Mouse (Mus musculus): Measurements from ENCODE around the gene Notch2.

Gene Notch2

DNA sequence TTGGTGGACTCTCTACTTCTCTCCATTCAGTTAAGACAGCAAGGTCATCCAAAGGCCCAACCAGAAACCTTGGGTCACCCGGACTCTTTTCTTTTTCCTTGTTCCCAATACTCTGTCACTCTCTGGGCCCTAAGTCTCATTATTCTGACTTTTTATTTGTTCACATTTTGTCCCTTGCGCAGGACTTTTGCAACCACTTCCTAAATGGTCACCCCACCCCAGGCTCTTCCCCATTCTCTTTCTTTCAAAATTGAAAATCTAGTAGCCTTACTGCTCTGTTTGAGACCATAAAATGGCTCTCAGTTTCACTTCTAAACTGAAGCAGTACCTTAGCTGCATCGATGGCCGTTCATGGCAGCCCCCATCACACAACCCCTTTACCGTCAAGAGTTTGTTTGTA is 18.5 kb upstream of the Notch2 start:
- DNase-seq (ENCODE audit: low read depth): no peak

DNA sequence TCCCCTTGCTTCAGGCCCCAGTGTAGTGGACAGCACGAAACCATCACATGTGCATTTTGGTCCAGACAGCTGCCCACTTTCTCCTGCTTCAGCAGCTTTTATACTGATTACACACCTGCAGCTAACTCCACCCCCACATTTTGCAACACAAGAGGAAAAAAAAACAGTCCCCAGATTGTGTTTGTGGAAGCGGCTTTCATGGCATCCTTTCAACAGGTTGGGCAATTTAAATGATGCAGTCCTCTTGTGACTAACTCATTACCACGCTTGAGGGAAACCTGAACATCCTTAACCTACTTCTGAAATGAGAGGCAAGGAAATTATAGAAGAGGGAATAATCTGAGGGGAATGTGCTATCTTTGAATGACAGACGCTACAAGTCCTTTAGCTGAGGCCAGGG is 15.0 kb upstream of the Notch2 start:
- no peak for DNase-seq (ENCODE audit: low read depth)

DNA sequence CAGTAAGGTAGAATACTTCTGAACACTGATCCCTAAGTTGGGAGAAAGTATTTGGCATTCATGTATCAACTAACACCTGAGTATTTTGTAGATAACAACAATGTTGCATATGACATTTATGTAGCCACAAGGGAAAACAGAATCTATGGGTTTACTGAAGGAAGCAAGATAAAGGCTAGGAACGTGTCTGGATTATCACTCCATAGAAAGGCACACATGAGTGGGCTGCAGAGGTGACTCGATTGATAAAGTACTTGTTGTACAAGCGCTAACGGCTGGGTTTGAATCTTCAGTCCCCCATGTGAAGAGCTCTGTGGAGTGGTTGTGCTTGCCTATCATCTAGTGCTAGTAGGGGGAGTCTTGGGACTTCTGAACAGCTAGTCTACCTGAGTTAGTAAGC is 9.8 kb upstream of the Notch2 start:
- no peak for DNase-seq (ENCODE audit: low read depth)

DNA sequence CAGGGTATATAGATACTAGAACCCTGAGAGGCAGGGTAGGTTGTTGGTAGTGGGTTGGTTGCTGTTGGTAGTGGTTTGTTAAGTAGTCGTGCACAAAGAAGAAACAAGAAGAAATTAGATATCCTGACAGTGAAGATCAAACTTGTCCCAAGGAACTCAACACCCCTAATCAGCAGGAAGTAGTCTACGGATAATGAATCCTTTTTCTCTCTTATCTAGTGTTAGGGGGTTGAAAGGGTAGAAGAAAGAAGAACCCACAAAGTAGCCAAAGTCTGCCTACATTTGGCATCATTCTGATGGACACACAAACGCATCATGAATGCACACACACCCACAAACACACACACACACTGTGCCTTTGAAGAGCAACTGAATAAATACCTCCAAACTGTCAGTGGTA is 9.1 kb upstream of the Notch2 start:
- DNase-seq (ENCODE audit: low read depth): no peak

DNA sequence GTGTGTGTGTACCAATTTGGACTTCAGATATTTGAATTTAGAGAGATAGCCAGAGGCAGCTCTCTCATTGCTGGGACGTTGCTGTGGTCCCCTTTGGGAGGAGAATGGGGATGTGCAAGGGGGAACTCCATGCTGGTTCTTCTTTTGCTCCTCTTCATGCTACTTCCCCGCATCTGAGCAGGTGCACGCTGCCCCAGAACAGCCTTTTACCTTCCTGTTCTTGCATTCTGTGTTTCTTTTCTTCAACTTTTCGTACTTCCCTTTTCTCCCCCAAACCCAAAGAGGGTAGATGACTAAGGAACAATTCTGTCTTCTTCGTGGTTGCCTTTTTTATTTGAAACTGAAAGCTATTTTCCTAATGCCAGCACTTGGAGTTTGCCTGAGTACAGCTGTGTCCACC is 8.0 kb upstream of the Notch2 start:
- no peak for DNase-seq (ENCODE audit: low read depth)

DNA sequence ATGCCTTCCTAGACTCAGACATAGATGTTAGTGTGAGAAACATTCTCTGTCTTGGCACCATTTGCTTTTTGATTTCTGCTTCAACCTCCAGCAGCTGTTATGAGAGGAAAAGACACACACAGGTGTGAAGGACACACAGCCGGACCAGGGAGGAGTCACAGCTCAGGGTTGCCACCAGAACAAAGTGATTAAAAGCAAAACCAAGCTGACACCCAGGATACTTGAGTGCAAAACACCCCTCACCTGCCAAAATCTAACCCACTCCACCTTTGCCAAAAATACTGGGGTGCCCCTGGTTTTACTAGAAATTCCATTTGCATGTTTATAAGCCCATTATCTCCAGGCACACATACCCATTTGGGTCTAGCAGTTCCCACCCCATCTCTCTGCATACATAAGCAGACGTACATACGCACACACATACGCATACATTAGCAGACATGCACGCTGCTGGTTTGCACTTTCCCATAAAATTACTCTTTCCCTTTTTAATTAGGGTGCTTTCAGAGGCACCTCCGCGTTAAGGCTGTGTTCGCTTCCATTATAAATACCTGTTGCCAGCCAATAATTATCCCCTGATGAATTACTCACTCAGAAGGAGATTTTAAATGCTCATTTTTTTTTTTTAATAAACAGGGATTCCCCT is 7.2 kb upstream of the Notch2 start:
- no peak for DNase-seq (ENCODE audit: low read depth)

DNA sequence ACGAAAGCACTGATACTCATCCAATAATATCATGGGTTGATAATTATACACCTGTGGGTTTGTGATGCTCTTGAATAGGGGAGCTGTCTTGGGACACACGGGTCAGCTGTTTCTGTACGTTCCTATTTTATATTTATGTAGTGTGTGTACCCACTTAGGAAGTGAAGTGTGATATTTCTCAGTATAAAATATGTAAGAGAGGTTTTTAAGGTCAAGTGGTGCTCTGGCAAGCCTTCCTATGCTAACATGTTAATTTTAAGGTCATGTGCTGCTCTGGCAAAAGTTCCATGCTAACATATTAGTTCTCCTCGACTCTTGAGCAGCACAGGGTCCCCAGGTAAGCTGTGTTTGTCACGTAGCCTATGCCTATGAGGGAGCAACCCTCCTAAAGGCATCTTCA is 6.4 kb upstream of the Notch2 start:
- no peak for DNase-seq (ENCODE audit: low read depth)

DNA sequence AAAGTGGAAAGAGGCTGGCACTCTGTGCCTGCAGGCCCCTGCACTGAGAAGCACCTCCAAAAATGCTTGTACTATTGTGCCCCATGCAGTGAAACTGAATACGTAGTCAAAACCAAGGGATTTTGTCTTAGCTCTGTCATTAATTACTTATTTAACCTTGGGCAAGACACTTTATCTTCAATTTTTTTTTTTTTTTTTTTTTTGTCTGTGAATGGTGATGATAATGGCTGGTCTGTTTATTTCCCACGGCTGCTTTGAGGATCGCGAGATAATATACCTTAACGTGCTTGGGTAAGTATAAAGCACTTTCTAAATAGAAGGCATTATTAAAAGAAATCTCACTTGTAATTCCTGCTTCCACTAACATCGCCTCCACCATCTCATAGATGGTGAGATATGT is 5.2 kb upstream of the Notch2 start:
- DNase-seq (ENCODE audit: low read depth): no peak

DNA sequence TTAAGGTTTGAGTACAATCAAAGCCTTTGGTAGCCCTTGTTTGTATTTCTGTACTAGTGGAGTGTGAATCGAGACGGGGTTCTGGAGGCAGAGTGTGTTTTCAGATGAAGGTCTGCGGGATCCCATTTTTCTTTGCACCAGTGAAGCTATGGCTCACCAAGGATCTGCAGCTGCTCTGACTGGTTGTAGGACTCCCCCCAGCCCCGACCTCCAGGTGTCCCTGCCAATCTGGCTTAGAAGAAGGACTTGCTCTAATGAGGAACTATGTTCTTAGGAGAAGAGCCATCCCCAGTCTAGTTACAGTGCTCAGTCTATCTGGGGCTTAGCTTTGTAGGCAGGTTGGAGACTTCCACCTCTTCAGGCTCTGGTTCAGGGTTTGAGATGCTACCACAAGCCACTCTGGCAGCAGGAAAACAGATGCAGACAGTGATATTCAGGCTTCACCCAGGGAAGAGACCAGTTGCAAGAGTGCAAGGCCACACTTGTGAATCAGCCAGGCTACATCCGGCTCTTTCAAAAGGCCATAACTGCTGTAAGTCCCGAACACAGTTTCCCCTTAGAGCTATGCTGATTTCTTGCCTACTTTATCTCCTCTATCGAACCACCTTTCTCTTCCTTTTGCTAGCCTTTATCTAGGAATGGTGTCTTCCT is 4.0 kb upstream of the Notch2 start:
- no peak for DNase-seq (ENCODE audit: low read depth)

DNA sequence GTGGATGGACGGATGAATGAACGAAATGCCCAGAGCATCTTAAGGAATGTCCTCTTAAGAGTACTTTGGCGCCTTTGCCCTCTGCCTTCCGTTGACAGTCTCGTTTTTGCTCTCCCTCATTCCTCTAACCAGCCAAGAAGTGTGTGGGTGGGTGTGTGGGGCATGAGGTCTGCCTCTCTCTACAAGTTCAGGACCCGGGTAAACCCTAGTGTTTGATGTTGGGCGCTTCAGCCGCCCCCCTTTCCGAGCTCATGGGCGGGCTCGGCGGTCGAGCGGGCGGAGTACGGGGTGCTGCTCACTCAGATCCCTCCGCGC is 284 bp upstream of the Notch2 start:
- no peak for DNase-seq (ENCODE audit: low read depth)

DNA sequence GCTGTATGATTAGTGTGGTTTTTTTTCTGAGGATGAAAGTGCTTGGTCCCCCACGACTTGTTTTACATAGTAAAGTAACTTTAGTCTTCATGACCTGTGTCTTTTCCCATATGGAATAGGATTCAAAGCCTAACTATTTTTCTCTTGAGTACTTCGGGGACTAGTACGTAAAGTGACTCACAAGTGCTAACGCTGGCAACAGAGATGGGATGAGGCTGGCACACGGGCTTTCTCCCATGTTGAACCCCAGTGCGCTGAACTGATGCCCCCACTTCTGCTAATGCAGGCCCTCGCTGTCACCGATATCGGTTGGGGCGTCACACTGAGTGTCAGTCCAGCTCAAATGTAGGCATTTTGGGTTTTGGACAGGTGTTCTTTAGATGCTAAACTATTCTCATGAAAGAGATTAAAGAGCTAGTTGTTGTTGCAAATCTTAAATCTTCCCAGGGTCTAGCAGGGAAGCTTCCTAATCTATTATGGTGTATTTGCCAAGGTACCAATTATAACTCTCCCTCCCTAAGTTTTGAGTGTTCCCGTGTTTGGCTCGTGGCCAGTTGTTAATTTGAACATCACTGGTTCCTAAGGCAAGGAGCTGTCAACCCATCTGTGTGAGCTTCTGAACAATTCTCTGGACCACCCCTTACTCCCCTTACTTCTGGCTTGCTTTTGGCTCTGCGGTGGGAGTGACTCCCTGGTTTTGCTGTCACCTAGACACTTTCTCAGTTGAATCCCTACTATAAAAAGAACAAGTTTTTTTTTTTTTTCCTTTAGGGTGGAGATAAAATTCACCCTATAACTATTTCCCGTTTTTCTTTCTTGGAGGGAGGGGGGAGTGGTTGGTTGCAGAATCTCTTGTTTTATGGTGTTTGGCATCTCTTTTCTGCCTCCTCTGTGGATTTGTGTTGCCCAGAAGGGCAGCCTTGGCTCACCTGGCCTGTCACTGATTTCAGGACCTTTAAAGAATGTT is 2.2 kb downstream of the Notch2 start:
- DNase-seq (ENCODE audit: low read depth): no peak

DNA sequence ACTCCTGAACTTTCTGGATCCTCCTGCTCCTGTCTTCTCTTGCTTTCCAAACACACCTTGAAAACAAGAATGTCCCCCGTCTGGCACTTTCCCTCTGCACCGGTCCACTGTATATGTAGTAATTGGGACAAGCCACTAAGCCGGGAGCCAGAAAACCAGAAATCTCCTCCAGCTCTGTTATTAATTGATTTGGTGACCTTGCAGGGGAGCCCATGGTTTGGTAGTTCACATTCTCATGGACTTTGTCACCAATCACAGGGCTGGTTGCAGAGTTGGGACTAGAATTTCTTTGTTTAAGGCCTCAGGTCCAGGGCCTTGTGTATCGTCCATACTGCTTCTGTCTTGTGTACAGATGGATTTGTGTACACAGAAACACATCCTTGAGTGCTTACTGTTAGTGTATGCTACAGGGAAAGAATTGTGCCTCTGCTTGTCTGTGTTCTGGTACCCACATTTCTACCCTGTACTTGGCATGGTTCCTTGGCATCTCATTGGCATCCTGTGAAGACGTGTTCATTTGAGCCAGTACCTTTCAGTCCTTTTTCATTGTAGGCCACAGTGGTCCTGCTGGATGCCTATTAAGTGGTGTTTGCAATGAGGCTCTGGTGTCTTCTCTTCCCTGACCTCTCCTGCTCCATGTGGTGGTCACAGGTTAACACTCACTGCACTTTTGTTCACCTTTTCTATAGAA is 3.7 kb downstream of the Notch2 start:
- no peak for DNase-seq (ENCODE audit: low read depth)

DNA sequence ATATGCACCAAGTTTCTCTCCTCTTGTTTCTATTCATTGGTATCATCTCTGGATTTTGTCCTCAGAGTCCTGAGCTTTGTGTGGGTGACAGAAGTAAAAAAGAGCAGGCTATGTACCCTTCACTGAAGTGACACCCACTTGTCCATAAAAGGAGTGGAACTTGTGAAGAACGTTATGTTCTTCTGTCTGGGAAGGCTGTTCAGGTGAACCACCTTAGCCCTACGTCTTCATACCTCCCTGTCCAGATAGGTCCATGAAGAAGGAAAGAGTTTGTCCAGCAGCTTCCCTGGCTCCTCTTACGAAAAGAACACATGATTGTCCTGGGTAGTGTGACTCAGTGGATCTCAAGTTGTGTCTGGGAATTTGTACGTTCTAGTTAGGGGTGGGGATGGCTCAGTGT is 4.9 kb downstream of the Notch2 start:
- no peak for DNase-seq (ENCODE audit: low read depth)

DNA sequence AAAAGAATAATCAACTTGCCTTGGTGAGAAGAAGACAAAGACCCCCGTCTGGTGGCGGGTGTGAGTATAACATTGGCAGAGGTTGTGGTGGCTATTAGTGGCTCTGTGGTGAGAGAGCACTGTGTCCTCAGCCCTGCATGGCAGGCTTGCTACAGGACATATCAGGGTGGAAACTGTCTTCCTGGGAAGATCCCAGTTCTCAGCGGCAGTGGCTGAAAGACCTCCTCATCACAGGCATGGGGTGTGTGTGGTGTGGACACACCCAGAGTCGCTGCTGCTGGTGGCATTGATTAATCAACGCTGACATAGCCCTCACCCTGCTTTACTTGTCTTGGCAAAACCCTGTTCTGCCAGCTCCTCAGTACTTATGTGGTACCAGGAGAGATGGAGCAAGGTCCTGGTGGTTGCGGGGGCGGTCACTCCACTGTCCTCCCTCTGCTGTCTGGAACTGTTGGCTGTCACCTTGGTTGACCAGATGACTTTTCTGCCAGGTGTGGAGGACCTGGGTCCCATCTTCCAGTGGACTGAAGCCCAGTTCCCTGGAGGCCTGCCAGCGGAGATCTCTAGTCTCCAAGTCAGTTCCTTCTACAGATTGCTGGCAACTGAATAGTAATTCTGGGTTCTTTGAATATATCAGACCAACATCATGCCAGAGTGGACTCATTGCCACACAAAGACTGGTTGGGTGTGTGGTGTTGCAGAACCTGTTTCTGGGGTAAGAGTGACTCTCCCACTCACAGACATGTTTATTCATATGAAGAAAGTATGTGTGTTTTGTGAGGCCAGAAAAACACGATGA is 7.3 kb downstream of the Notch2 start:
- DNase-seq (ENCODE audit: low read depth): no peak

DNA sequence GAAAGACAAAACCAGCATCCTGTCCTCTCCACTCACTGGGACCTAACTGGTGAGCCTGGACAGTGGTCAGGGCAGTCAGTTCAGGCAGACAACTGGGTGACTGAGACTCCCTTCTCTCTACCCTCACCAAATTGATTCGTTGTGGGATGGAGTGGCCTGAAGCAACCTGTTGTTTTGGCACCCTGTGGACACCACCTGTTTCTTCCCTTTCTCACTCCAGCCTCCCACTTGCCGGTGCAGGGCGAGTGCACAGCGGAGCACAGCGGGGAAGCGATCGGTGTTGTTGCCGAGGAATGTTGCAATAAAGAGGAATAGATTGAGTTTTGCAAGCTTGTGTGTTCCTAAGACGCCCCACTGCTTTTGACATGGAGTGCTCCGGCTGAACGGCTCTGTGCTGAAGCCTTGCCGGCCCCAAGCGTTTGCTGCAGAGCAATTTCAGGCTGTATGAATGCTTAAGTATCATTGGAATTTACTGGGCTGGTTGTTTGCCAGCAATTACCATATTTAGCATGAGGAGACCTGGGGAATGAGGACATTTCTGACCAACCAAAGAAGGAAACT is 11.0 kb downstream of the Notch2 start:
- no peak for DNase-seq (ENCODE audit: low read depth)

DNA sequence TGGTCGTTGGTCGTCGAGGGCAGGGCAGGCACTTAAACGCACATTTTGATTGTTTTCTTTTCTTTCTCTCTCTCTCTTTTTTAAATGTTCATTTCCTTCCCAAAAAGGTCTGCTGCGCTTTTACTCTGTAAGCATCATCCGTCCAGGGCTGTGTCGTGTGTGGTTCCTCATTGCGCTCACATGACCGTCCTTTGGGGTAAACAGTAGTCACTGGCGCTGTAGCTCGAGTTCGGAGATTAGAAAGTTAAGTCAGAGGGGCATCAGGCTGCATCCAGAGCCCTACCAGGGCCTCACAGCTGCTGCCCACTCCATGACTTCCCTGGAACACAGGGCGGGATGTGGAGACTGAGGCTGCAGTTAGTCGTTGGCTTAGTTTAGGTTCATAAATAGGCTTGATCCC is 12.2 kb downstream of the Notch2 start:
- DNase-seq (ENCODE audit: low read depth): no peak

DNA sequence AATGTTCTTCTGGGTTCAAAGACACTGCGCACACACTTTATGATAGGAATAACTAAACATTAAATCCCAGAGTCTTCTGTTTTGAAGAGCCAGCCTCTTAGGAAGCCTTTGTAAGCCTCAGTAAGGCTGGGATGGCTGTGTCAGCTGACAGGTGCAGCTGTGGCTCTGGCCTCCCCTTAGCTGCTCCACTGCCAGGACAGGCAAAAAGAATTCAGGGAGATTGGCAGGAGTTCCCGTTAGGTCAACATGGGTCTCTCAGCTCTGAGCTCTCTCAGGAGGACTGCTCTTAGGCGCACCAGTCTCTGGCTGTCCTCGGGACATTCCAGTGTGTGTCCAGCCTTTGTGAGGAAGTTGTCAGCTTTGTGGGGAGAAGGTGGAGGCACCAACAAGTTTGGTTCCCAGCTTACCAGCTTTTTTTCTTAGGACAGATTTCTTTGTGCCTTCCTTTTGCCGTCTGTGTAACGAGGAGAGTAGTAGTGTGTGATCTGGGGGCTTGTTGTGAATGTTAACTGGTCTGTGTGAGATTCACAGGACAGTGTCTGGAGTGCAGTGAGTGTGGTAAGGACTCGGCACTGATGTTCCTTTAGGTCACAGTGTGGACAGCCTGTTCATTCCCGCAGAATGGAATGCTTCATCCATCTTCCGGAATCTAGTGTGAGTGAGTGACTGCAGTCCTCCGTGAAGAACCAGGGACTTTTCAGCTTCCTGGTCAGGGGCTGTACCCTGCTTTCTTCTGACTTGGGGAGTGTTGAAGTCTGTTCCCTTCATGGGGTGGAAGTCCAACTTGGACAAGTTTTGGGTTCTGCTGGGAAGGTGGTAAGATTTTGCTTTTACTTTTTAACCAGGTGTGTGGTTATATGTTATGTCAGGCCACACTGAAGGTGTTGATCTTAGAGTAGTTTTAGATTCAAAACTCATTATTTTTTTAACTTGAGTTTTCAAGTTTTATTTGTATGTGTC is 12.9 kb downstream of the Notch2 start:
- DNase-seq (ENCODE audit: low read depth): no peak

DNA sequence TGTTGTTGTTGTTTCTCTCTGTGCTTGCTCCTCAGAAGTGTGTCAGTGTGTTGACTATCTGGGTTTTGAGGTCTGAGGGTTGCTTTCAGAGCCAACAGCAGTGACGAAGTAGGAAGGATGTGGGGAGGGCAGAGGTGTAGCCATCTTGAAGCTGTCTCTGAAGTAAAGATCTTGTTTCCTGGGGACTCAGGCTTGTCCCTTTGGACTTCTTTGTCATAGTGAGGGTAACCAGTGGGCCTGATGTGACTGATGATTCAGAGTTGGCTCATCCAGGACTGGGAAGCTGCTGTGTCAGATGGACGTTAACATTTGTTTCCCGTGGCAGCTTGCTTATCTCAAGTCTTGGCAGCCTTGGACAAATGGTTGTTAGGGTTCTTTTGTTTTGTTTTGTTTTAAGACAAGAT is 14.0 kb downstream of the Notch2 start:
- DNase-seq (ENCODE audit: low read depth): peak; percentile 79

DNA sequence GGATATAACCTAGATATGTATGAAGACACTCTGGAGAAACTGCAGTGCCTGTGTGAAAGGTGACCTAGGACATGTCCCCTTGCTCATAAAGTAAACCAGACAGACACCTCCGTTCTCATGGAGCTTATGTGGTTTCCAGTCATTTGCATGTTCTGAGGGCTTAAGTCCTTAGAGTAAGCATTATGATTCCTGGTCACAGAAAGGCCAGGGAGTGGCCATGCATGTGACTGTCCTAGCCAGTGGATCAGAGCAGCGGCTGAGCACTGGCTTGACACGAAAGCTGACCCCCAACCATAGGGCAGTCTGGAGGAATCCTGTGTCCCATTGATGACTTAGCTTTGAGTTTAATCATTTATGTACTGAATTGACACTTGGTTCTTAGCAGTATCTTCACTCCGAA is 14.7 kb downstream of the Notch2 start:
- no peak for DNase-seq (ENCODE audit: low read depth)

DNA sequence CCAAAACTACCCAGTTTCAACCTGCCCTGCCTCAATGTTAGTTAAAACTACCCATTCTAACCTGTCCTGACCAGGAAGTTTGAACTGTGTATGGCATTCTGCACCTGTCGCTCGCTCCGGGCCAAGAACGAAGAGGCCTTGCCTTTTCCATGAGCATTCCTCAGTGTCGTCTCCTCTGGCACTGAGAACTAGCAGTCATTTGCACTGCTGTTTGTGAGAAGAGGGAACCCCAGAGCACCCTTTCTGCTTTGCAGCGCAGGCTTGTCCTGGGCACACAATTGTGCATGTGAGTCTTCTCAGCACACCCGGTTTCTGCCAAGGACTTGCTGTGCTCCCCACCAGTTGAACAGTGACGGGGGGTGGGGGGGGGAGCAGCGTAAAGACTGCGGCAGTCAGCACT is 15.6 kb downstream of the Notch2 start:
- no peak for DNase-seq (ENCODE audit: low read depth)
